Mouse (Mus musculus): ENCODE measurements around the gene Olfr632.
"Not testable (repeated sequence)": the region's sequence is repeated elsewhere in the genome, so short reads cannot be mapped to it uniquely, and the experiment has no call there.

Gene Olfr632

GRCm38 (mm10) chr7:103934264-103934663 is at the start of gene Olfr632:
TSS of gene Olfr632 (plus strand) at chr7:103934347.
- DNase-seq (ENCODE audit: low spot score), result no peak

GRCm38 (mm10) chr7:103886152-103886551 is 48.0 kb upstream of the Olfr632 start, which contains the start of gene Olfr66:
TSS of gene Olfr66 (minus strand) at chr7:103886252.
- DNase-seq (ENCODE audit: low spot score), result no peak

GRCm38 (mm10) chr7:103894385-103894784 is 39.8 kb upstream of the Olfr632 start, which contains the start of gene Olfr64:
TSS of gene Olfr64 (minus strand) at chr7:103894485.
- DNase-seq (ENCODE audit: low spot score), result no peak

DNA sequence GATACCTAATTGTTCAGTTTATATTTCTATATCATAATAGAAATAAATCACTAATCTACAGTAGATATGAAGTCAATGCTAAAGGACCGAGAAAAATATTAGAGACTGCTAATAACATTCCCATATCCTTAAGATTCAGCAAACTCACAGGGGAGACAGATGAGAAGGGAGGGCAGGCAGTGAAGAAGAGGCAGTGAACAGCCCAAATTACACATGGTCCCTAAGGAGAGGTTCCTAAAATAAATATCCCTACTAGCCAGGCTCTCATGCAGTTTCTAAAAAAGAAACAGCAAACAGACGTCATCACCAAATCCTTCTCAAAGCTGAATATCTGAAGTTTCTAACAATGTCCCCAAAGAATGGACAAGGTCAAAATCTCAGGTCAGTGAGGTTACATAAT is 31.0 kb upstream of the Olfr632 start, which contains the start of gene Olfr65:
Olfr65 (plus strand) TSS at position 301 of the 400 bp plus-strand sequence.
- DNase-seq (ENCODE audit: low spot score), result no peak

GRCm38 (mm10) chr7:103910047-103910446 is 24.1 kb upstream of the Olfr632 start:
- no peak for DNase-seq (ENCODE audit: low spot score)

DNA sequence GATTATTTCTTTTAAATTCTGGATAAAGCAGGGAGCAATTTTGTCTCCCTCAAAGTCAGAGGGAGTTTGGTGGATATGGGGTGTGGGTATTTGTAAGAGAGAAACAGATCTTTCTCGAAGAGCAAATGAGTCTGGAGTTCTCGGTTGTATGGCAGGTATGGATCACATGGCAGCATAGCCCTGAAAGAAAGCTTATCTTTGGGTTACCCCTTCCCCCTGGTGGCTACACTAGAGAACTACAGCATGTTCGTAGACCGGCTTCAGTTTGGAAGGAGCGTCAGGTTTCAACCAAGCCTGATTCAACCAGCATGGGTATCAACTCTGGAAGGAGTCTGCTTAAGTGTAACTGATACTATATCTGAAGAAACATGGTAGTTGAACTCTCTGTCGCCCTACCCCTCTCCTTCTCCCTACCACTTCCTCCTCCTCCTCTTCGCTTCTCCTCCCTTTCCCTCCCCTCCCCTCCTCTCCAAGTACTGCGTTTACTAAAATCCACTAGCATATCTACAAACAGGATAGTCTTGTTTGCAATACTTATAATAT is 21.1 kb upstream of the Olfr632 start:
- DNase-seq (ENCODE audit: low spot score), result no peak

GRCm38 (mm10) chr7:103915338-103915737 is 18.8 kb upstream of the Olfr632 start:
- no peak for DNase-seq (ENCODE audit: low spot score)

DNA sequence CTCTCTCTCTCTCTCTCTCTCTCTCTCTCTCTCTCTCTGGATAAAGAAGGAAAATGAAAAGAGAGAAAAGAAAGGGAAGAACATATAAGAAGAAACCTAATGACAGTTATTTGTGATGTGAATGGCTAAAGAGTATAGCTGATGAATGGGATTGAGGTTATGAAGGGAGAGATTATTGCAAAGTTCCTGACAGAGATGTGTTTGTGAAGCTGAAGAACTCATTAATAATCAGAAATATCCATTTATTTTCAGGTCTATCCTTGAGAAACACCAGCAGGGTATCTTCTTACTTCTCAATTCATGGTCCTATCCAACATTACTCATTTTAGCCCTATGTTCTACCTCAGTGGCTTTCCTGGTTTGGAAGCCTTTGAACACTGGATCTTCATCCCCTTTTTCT is 5.6 kb upstream of the Olfr632 start, which contains the start of gene Olfr631:
Olfr631 (plus strand) TSS at position 301 of the 400 bp plus-strand sequence.
- DNase-seq (ENCODE audit: low spot score), result no peak

GRCm38 (mm10) chr7:103942730-103943129 is 8.6 kb downstream of the Olfr632 start:
- DNase-seq (ENCODE audit: low spot score), result peak; percentile 17

GRCm38 (mm10) chr7:103944137-103944536 is 10.0 kb downstream of the Olfr632 start, which contains the start of gene Olfr633:
TSS of gene Olfr633 (plus strand) at chr7:103944437.
- DNase-seq (ENCODE audit: low spot score), result no peak

DNA sequence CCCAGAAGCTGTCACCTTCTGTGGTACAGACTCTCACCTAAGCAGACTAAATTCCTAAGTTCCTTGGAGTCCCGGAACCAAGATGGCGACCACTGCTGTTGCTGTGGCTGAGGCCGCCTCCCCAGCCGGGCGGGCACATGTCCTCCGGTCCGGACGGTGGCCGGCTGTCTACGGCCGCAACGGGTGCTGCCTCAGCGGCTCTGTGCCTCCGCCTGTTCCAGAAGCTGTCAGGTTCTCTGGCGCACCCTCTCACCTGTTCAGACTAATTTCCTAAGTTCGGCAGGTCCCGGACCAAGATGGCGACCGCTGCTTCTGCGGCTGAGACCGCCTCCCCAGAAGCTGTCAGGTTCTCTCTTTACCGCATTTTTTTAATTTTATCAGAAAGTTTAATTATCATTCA is 32.7 kb downstream of the Olfr632 start:
- not testable (repeated sequence) for DNase-seq (ENCODE audit: low spot score)

- DNase-seq (ENCODE audit: low spot score), result no peak
Observed at GRCm38 (mm10) chr7:103970852-103971251, 36.7 kb downstream of the Olfr632 start, which contains the start of gene Olfr635. TSS of gene Olfr635 (plus strand) at chr7:103971152.

DNA sequence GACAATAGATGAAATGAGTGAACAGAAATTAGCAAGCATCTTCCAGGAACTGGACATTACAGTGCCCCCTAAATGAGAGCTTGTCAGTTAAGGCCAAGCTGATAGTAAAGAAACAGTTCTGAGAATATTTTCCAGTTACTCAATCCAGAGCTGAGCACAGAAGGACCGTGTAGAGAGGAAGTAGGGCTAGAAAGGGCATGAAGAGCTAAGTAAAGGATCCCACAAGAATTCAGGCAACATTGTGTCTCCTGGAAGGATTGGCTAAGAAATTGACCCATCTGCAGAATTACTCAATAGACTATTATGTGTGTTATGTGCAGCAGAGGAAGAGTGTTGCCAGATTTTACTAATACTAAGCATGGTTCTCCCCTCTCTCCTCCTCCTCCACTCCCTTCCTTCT is 37.6 kb downstream of the Olfr632 start:
- DNase-seq (ENCODE audit: low spot score), result no peak

All from urinary bladder, postnatal 25 days (tissue).